ENCODE assay signal across 10 mouse cellular contexts in the genomic region with DNA sequence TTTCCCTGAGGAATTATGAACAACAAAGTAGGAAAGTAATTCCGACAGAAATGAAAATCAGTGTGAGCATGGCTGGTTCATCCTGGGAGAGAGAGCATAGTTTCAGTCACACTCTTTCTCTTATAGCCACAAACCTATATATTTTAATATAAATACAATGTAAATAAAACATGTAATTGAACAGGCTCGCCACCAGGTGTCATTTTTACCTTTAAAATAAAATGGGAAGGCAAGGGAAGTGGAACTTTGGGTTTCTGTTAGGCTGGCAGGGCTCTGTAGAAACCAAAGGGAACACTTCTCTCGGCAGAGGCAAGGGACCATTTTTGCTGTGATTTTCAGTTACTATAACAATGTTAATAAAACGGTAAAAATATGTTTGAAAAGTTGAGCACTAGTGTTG. TPM values are rescaled to one million over a fixed set of nuclear protein-coding genes. Genes with fewer than 3 reads are reported as not detected.
DNase-seq lines count a peak whose midpoint lies in the region; ATAC-seq and TF ChIP-seq lines count a peak whose summit lies in the region.
"Had no signal": no experiment of that assay in that cellular context is flagged by ENCODE, and none has a peak within 500 bp of the region (broad histone marks: within the 10 kb centered on the region; RNA-seq: fewer than 3 reads in every experiment).

No protein-coding gene starts in this region.

- 69% methylated on average over 4 of the region's 4 CpGs for WGBS in kidney, embryonic 14.5 days

- H3K4me3 ChIP-seq in left cerebral cortex, adult 2 months, result no peak overlapping the region
- no peak overlapping the region for H3K4me3 ChIP-seq in kidney, embryonic 14.5 days (ENCODE audit: low read length)

- peak; percentile 38 for DNase-seq in cerebellum, adult 9-10 months
- no peak for DNase-seq in cerebellum, adult 11-12 months
- no peak for DNase-seq in left cerebral cortex, adult 2 months (ENCODE audit: extremely low spot score in 1 of 2, low spot score in 2 of 2)
- no peak for DNase-seq in left cerebral cortex, postnatal 4 days
- DNase-seq in ZHBTc4 (ENCODE audit: low read depth, low spot score), result peak; percentile 39
- peak; percentile 55 for DNase-seq in retina, embryonic 14.5 days (ENCODE audit: low spot score)
- DNase-seq in spleen, postnatal 10 days (ENCODE audit: low spot score in 2 of 2), result no peak
- DNase-seq: adrenal gland, adult 2 months had no signal

- no peak for ATAC-seq in kidney, embryonic 14.5 days (ENCODE audit: low FRiP score, low TSS enrichment)

- peaks cover 47% of the 10 kb centered on the region for H3K36me3 ChIP-seq in kidney, embryonic 14.5 days (ENCODE audit: control insufficient read depth, insufficient read depth, low read length)

- intact Hi-C loops in left cerebral cortex, adult 2 months (cut with DNase I), result loop anchor here (5.0 kb wide), 3 partner anchors 198 to 663 kb away; no protein-coding TSS in a partner anchor
- intact Hi-C loops in left cerebral cortex, postnatal 4 days (cut with DNase I), result no loop called here

- H3K27ac ChIP-seq in left cerebral cortex, adult 2 months, result no peak overlapping the region
- H3K27ac ChIP-seq in kidney, embryonic 14.5 days (ENCODE audit: low read depth, low read length), result no peak overlapping the region

- TF ChIP-seq CTCF in left cerebral cortex, adult 2 months (IDR thresholded peaks at IDR 0.05), result peak; percentile 51

- H3K9ac ChIP-seq in kidney, embryonic 14.5 days (ENCODE audit: low read depth, low read length), result no peak overlapping the region

- no peaks in the 10 kb centered on the region for H3K9me3 ChIP-seq in kidney, embryonic 14.5 days (ENCODE audit: control insufficient read depth, low read length)

- no peak overlapping the region for H3K4me2 ChIP-seq in kidney, embryonic 14.5 days (replicated peaks; ENCODE audit: low read depth, low read length)
- H3K4me2 ChIP-seq: liver, embryonic 11.5 days had no signal

- H3K27me3 ChIP-seq in kidney, embryonic 14.5 days (ENCODE audit: control insufficient read depth, insufficient read depth, low read length), result no peaks in the 10 kb centered on the region

- no peaks in the 10 kb centered on the region for H3K4me1 ChIP-seq in kidney, embryonic 14.5 days (ENCODE audit: control insufficient read depth, insufficient read depth, low read length)

RNA-seq across cellular contexts. Expression of a gene that starts 51.5 kb away (rescaled TPM):
- 10 to 100 TPM; 43.4 to 48.1 TPM for total RNA-seq in left cerebral cortex, adult 2 months (2021)
- 10 to 100 TPM; 30.6 to 35.2 TPM for total RNA-seq in left cerebral cortex, postnatal 4 days (2021)
- polyA plus RNA-seq in kidney, embryonic 14.5 days (2014; fragmentation: Nextera tagmentation; extraction: Ambion mirVana), result 27.3 and 37.6 TPM in 2 replicates

Comparison
In these comparisons a context has a peak if more than half of its experiments do, and no peak if none do; other contexts are left out.
1. DNase-seq: peak in cerebellum, adult 9-10 months (single experiment), ZHBTc4 (single experiment) and retina, embryonic 14.5 days (single experiment); none in cerebellum, adult 11-12 months (single experiment), left cerebral cortex, adult 2 months (0 of 2), left cerebral cortex, postnatal 4 days (single experiment) and spleen, postnatal 10 days (0 of 2).